Mouse (Mus musculus): ENCODE data around the gene Ankrd27. TPM values are rescaled to one million over a fixed set of nuclear protein-coding genes. Genes with fewer than 3 reads are reported as not detected.
"Not testable (repeated sequence)": the region's sequence is repeated elsewhere in the genome, so short reads cannot be mapped to it uniquely, and the experiment has no call there.

The Ankrd27 gene
- polyA plus RNA-seq, 1 experiment from 2014 or later: 40.1 TPM

DNA sequence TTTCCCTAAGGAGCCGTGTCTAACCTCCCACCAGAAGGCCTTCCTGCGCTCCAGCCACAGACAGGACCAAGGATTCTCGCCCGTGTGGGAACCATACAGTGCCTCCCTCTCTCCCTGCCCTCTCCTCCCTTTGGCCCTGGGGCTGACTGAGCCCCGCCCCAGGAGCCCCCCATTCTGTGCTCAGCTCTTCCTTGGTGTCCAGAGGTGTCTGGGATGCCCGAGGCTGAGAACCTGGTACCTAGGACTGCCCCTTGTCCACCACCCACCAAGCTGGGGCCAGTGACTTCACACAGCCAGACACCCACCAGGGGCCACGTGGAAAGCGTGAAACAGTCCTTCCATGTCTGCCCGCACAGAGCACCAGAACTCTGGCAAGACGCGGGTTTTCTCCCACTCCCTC lies 23.0 kb upstream of the Ankrd27 start:
- 73% methylated on average over 11 of the region's 11 CpGs for WGBS
- no peaks in the 10 kb centered on the region for H3K27me3 ChIP-seq (ENCODE audit: low read depth, poor library complexity, severe bottlenecking)
- H3K4me3 ChIP-seq: no peak overlapping the region
- H3K27ac ChIP-seq: no peak overlapping the region
- H3K9me3 ChIP-seq (replicated peaks): no peaks in the 10 kb centered on the region
- no peaks in the 10 kb centered on the region for H3K4me1 ChIP-seq
- no peaks in the 10 kb centered on the region for H3K36me3 ChIP-seq
- no peak for DNase-seq (ENCODE audit: low spot score)

DNA sequence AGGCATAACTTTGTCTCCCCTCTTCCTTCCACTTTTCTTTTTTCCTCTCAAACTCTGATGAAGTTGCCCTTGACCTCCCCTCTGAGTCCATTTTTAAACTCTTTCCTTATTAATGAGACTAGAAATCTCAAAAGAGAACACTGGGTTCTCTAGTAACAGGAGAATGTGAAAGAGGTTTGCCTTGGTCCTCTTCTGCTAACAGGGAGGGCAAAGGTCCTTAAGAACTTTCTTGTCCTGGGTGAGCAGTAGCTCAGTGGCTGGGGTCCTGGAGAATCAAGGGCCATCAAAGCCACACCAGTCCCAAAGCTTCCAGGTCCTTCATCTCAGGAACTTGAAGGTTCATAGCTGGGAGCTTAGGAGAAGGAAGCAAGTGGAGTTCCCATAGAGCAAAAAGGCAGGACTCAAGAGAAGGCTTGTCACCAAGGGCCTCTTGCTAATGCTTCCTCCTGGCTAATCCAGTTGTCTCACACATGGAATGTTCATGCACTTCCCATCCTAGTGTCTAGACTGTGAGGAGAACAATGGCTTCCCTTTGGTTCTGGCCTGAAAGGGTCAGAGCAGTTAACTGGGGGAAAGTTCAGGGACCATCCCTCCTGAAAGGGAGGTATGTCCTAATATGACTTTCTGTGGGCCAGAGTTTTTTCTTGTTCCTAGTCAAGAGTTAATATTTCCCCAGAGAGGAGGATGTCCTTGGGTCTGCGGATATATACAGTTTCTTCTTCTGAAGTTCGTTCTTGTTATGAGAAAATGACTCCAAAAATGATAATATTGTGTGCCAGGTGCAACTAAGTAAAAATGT lies 21.8 kb upstream of the Ankrd27 start:
- WGBS: 88% methylated on average over 2 of the region's 2 CpGs
- no peaks in the 10 kb centered on the region for H3K9me3 ChIP-seq (replicated peaks)
- no peak overlapping the region for H3K4me3 ChIP-seq
- no peaks in the 10 kb centered on the region for H3K4me1 ChIP-seq
- no peaks in the 10 kb centered on the region for H3K36me3 ChIP-seq
- H3K27me3 ChIP-seq (ENCODE audit: low read depth, poor library complexity, severe bottlenecking): no peaks in the 10 kb centered on the region
- H3K27ac ChIP-seq: no peak overlapping the region
- no peak for DNase-seq (ENCODE audit: low spot score)

DNA sequence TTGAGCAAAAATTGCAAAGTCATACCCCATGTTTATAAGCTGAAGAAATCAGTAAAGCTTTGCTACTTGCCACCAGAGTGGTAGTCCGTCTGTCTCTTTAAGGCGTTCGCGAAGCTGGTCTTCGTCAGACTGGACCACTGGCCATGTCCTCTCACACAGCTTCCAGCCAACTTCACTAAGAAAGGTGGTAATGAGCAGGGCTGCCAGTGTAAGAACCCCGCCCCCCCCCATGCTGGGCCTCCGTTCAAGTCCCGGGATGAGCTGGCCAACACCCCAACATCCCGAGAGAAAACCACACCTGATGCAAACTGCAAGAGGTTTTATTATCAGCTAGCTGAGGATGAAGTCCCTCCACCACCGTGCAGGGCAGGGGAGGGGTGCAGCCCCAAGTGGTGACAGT lies 21.2 kb upstream of the Ankrd27 start:
- H3K27me3 ChIP-seq (ENCODE audit: low read depth, poor library complexity, severe bottlenecking); H3K9me3 ChIP-seq (replicated peaks); H3K4me1 ChIP-seq; DNase-seq (ENCODE audit: low spot score); H3K4me3 ChIP-seq; H3K36me3 ChIP-seq; H3K27ac ChIP-seq: not testable (repeated sequence)
- WGBS: 83% methylated on average over 10 of the region's 10 CpGs

DNA sequence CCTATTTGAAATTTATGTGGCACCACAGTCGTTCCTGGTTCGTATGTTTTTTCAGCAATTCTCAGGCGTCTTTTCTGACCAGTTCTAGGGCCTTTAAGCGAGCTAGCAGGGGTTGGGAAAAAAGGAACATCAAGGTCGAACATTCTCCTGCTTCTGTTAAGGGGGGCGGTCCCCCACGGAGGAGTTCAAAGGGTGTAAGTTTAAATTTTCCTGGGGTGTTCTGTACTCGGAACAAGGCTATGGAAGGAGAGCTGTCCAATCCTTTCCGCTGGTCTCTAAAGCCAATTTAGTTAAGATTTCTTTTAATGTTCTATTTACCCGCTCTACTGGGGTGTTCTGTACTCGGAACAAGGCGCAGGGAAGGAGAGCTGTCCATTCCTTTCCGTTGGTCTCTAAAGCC lies 20.1 kb upstream of the Ankrd27 start:
- not testable (repeated sequence) for DNase-seq (ENCODE audit: low spot score); H3K27me3 ChIP-seq (ENCODE audit: low read depth, poor library complexity, severe bottlenecking); H3K9me3 ChIP-seq (replicated peaks); H3K4me1 ChIP-seq; H3K27ac ChIP-seq; H3K36me3 ChIP-seq; H3K4me3 ChIP-seq
- WGBS: 85% methylated on average over 13 of the region's 13 CpGs

DNA sequence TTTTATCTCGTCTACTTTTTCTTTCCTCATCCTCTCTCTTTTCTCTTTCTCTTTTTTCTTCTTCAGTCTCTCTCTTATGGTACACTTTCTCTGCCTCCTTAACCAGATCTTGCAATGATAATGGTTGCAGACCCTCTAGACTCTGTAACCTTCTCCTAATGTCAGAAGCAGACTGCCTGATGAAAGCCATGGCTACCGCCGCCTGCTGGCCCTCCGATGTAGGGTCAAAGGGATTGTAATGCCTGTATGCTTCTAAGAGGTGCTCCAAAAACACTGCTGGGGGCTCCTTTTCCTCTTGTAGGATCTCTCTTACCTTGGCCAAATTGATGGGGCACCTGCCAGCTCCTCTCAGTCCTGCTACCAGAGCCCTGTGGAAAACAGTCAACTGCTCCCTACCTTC lies 16.3 kb upstream of the Ankrd27 start:
- not testable (repeated sequence) for DNase-seq (ENCODE audit: low spot score); H3K36me3 ChIP-seq; H3K9me3 ChIP-seq (replicated peaks); H3K4me1 ChIP-seq; H3K4me3 ChIP-seq; H3K27me3 ChIP-seq (ENCODE audit: low read depth, poor library complexity, severe bottlenecking); H3K27ac ChIP-seq
- 90% methylated on average over 4 of the region's 4 CpGs for WGBS

DNA sequence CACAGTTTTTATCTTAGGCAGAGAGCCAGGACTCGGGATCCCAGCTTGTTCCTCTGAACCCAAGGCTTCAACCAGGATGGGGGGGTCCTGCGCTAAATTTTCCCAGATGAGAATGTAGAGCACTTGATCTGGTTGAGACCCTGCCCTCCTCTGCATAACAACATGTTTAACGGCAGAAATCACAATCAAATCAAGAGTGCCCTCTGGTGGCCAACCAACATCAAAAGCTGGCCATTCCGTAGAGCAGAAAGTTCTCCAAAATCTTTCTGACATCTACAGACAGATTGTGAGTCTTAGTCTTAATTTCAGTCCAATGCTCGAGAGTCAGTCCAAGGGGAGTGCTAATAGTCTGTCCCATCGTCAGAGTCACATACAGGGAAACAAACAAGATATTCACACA lies 15.2 kb upstream of the Ankrd27 start:
- H3K27me3 ChIP-seq (ENCODE audit: low read depth, poor library complexity, severe bottlenecking); DNase-seq (ENCODE audit: low spot score); H3K9me3 ChIP-seq (replicated peaks); H3K4me3 ChIP-seq; H3K36me3 ChIP-seq; H3K4me1 ChIP-seq; H3K27ac ChIP-seq: not testable (repeated sequence)
- 19% methylated on average over 6 of the region's 6 CpGs for WGBS

DNA sequence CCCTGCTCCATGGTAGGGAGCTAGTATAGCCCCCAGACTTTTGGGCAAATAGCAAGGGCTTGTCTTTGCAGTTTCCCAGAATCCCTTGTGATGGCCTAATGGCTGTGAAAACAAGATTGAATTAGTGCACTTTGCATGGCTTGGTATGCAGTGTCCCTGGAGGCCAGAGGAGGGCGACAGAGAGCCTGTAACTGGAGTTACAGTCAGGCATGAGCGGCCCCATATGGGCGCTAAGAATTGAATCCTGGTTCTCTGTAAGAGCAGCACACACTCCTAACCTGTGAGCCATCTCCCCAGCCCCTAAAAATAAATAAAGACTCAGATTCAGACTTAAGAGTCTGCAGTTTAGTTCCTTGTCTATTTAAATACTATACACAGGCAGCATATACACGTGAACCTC lies 6.2 kb upstream of the Ankrd27 start:
- peak; percentile 65 for DNase-seq (ENCODE audit: low spot score)
- Histone ChIP-seq H3K4me3 (no peak overlapping the region), H3K27me3 (ENCODE audit: low read depth, poor library complexity, severe bottlenecking) (peaks cover 29% of the 10 kb centered on the region), H3K27ac (no peak overlapping the region), H3K4me1 (peaks cover 13% of the 10 kb centered on the region), H3K36me3 (no peaks in the 10 kb centered on the region), H3K9me3 (replicated peaks) (no peaks in the 10 kb centered on the region)
- WGBS: 32% methylated on average over 4 of the region's 4 CpGs

DNA sequence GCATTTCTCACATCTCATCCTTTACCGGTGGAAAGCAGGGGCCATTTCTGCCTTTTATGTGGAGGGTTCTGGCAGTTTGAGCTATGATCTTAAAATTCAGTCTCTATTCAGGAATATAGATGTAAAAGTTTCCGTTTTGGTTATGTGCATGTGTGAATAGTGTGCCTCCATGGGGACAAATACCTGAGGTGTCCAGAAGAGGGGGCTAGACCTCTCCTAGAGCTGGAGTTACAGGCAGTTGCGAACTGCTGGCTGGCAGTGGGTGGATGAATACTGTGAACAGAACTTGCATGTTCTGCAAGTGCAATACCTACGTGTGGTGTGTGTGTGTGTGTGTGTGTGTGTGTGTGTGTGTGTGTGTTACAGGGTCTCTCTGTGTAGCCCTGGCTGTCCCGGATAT lies 3.3 kb upstream of the Ankrd27 start:
- H3K36me3 ChIP-seq: no peaks in the 10 kb centered on the region
- H3K9me3 ChIP-seq (replicated peaks): no peaks in the 10 kb centered on the region
- no peak overlapping the region for H3K27ac ChIP-seq
- no peak overlapping the region for H3K4me3 ChIP-seq
- DNase-seq (ENCODE audit: low spot score): no peak
- WGBS: 83% methylated on average over 5 of the region's 5 CpGs
- peaks cover 33% of the 10 kb centered on the region for H3K27me3 ChIP-seq (ENCODE audit: low read depth, poor library complexity, severe bottlenecking)
- peaks cover 33% of the 10 kb centered on the region for H3K4me1 ChIP-seq

DNA sequence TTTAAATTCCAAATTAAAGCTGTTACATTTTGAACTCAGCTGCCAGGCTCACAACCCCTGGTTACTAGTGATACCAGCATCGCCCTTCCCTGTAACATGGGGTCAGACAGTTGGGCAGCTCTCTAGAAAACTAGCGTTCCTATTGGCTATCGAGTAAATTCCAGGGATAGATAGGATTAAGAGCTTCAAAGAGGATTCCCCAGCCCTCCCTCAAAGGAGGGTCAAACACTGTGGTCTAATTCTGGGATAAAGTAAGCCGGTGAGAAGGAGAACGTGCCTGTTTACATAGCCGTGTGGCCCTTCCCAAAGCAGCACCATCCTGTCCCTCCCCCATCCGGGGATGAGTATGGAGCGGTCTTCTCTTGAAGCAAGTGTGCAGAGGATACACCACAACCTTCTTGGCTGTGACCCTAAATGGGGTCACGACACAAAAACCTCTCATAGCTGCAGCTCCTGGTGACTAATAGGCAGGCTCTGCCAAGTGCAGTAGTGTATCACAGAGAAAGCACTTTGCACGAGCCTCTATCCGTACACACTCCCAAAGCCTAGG lies 2.5 kb upstream of the Ankrd27 start:
- peaks cover 40% of the 10 kb centered on the region for H3K4me1 ChIP-seq
- H3K27me3 ChIP-seq (ENCODE audit: low read depth, poor library complexity, severe bottlenecking): peaks cover 33% of the 10 kb centered on the region
- H3K36me3 ChIP-seq: no peaks in the 10 kb centered on the region
- no peaks in the 10 kb centered on the region for H3K9me3 ChIP-seq (replicated peaks)
- no peak overlapping the region for H3K27ac ChIP-seq
- H3K4me3 ChIP-seq: peak overlapping the region; percentile 81; the same call in 1 of the 2 replicates
- WGBS: 9% methylated on average over 11 of the region's 11 CpGs
- no peak for DNase-seq (ENCODE audit: low spot score)

DNA sequence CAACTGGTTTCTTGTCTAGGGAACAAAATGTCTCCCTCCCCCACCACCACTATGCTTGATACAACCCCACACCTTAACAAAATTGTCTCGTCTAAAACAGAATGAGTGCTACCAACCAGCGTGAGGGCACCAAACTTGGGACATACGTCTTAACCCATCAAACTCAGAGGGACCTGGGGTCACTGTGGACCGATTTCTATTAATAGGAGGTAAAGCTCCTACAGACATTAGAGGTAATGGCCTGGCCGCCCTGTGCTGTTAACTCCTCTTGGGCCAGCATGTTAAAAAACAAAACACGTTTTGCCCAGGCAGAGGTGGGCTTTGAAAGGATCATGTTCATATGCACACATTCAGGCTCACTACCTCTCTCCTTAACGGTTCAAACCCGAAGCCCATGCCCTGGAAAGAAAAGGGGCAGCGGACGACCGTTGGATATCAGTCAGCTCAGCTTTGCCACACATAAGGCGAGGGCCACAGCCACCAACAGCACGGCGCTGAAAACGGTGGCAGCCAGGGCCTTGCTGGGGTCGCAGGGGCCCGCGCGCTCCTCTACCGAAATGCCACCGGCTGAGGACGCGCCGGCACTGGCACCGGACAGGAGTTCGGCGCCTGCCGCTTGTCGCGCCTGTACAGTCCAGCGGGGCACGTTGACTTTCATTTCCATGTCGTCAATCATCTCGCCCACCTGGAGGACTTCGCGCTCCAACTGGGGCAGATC lies 1.8 kb upstream of the Ankrd27 start:
- no peak for DNase-seq (ENCODE audit: low spot score)
- no peaks in the 10 kb centered on the region for H3K36me3 ChIP-seq
- 4% methylated on average over 36 of the region's 36 CpGs for WGBS
- H3K27me3 ChIP-seq (ENCODE audit: low read depth, poor library complexity, severe bottlenecking): peaks cover 33% of the 10 kb centered on the region
- no peaks in the 10 kb centered on the region for H3K9me3 ChIP-seq (replicated peaks)
- H3K27ac ChIP-seq: peak overlapping the region; percentile 89
- peaks cover 40% of the 10 kb centered on the region for H3K4me1 ChIP-seq
- peak overlapping the region; percentile 81 for H3K4me3 ChIP-seq

DNA sequence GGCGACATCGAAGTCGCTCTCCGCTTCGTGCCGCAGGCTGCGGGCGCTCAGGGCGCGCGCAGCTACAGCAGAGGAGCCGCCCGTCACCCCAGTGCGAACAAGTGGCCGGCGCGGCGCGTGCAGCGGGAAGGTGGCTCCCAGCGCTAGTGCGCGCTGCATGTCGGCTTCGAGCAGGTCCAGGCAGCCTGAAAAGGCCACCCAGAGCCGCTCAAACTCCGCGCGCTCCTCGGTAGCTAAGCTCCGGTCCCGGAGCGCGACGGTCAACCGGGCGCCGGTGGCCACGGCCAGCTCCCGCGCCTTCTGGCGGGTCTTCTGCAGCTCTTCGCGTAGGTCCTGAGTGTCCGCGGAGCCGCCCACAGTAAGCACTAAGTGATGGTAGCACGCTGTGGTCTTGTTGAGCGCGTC lies 1.3 kb upstream of the Ankrd27 start:
- Histone ChIP-seq H3K27ac (peak overlapping the region; percentile 89), H3K4me1 (peaks cover 43% of the 10 kb centered on the region), H3K4me3 (peak overlapping the region; percentile 81), H3K36me3 (no peaks in the 10 kb centered on the region), H3K9me3 (replicated peaks) (no peaks in the 10 kb centered on the region), H3K27me3 (ENCODE audit: low read depth, poor library complexity, severe bottlenecking) (peaks cover 33% of the 10 kb centered on the region)
- DNase-seq (ENCODE audit: low spot score): peak; percentile 73
- under 1% methylated on average over 50 of the region's 50 CpGs for WGBS

DNA sequence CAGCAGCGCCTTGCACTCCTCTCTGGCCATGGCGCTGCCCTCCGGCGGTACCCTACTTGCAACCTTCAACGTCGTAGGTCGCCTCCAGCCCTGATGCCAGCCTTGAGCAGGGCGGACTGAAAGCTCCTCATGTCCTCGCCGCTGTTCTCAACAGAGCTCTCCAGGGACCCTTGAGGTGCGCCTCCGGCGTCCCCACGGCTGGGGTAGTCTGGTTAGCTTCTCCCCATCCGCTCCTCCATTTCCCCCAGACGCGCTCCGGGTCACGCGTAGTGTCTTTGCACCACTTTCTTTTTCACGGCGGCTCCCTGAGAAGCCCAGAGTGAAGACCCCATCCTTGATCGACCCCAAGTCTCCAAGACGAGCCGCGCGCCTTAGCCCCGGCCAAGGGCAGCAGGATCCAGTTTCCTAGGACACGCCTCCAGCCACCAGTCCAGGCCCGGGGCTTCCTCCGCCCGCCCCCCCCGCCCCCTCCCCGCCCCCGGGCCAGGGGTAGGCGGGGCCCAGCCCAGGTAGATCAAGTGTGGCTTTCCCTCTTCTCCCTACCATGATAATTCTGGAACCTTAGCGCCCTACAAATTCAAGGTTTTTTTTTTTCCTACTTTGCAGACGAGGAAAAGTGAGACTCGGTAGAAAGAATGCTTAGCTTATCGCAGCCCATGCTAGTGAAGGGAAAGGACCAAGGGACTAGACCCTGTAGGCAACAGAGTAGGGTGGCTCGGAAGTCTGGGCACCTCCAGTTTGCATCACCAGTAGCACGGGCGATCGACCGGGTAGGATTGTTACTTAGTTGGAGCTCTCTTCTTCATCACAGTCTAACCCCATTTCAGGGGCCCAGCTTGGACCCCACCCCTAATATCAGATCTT lies 621 bp upstream of the Ankrd27 start, which contains the start of gene Rgs9bp:
Rgs9bp (minus strand) TSS at position 392 of the 864 bp plus-strand sequence.
- under 1% methylated on average over 45 of the region's 45 CpGs for WGBS
- Histone ChIP-seq H3K4me1 (peaks cover 43% of the 10 kb centered on the region), H3K27ac (peak within 1 kb of the TSS; percentile 89)

More for the DNA sequence above, 621 bp upstream of the Ankrd27 start, which contains the start of gene Rgs9bp:
- Histone ChIP-seq H3K36me3 (no peaks in the 10 kb centered on the region), H3K9me3 (replicated peaks) (no peaks in the 10 kb centered on the region), H3K27me3 (ENCODE audit: low read depth, poor library complexity, severe bottlenecking) (peaks cover 33% of the 10 kb centered on the region), H3K4me3 (peak within 1 kb of the TSS; percentile 81)
- peak; percentile 84 for DNase-seq (ENCODE audit: low spot score)

Measured in limb, embryonic 10.5 days (tissue).